Mouse (Mus musculus) forebrain, postnatal 0 days (tissue): ENCODE measurements around the gene Ada. TPM values are rescaled to one million over a fixed set of nuclear protein-coding genes. Genes with fewer than 3 reads are reported as not detected.
"Not testable (repeated sequence)": the region's sequence is repeated elsewhere in the genome, so short reads cannot be mapped to it uniquely, and the experiment has no call there.

Source experiments
- ATAC-seq: fragments of 200-750 bp; cut with Nextera tagmentation; 2 replicates; pipeline ENCODE4 v1.8.0; 2017; ENCODE audit warnings: mild to moderate bottlenecking, moderate library complexity
- DNase-seq: peaks from one replicate; pipeline ENCODE4 v3.0.0-alpha.2; 2015
- H3K27ac ChIP-seq: fragments of 300-500 bp; sonication (generic); 2 replicates; pipeline ENCODE4 v1.5.1; 2014; ENCODE audit warnings: low read depth, mild to moderate bottlenecking, antibody characterized with exemption, low read length, moderate library complexity, mixed read lengths
- H3K27me3 ChIP-seq: fragments of 300-500 bp; sonication (generic); 2 replicates; pipeline ENCODE4 v1.6.1; 2014; ENCODE audit warnings: mild to moderate bottlenecking, low read length, mixed read lengths; ENCODE audit not compliant: insufficient read depth
- H3K36me3 ChIP-seq: fragments of 300-500 bp; sonication (generic); 2 replicates; pipeline ENCODE4 v1.6.1; 2014; ENCODE audit warnings: mild to moderate bottlenecking, moderate library complexity; ENCODE audit not compliant: insufficient read depth
- H3K4me1 ChIP-seq: fragments of 300-500 bp; sonication (generic); 2 replicates; pipeline ENCODE4 v1.6.1; 2014; ENCODE audit warnings: antibody characterized with exemption; ENCODE audit not compliant: insufficient read depth
- H3K4me2 ChIP-seq: fragments of 300-500 bp; sonication (generic); 2 replicates; pipeline ENCODE4 v1.6.1; 2014; ENCODE audit warnings: low read depth, mild to moderate bottlenecking, moderate library complexity
- H3K4me3 ChIP-seq: fragments of 300-500 bp; sonication (generic); 2 replicates; pipeline ENCODE4 v1.5.1; 2014; ENCODE audit warnings: low read depth, low read length, mixed read lengths
- H3K9ac ChIP-seq: fragments of 300-500 bp; sonication (generic); 2 replicates; pipeline ENCODE4 v1.6.1; 2014; ENCODE audit warnings: mild to moderate bottlenecking
- H3K9me3 ChIP-seq: fragments of 300-500 bp; sonication (generic); 2 replicates; pipeline ENCODE4 v1.6.1; 2016; ENCODE audit warnings: low read length
- CTCF ChIP-seq: sonication (generic); IDR thresholded peaks from 2 replicates; pipeline ENCODE4 v1.5.1; 2016; ENCODE audit warnings: antibody characterized with exemption, control low read depth, low read depth
- whole genome bisulfite sequencing: fragments of 180-500 bp; shearing (Covaris S2); extraction: QIAGEN DNeasy Blood & Tissue Kit; methylation state at CpG from one replicate; pipeline ENCODE4 v1.1.7; 2014; 5-methylcytosine and 5-hydroxymethylcytosine counted together
- polyA plus RNA-seq: library from polyadenylated mRNA; unstranded; fragments of >200 nt; fragmentation: Nextera tagmentation; extraction: Ambion mirVana; gene quantifications from 2 replicates; pipeline ENCODE4 v1.2.1, GENCODE M21; 2015
- total RNA-seq: library from RNA; depleted of rRNA; stranded (reverse); fragments of >200 nt; gene quantifications from 2 replicates; pipeline ENCODE4 v1.2.3, GENCODE M21; 2014

Gene Ada
- total and polyA plus RNA-seq, 2 experiments from 2014 or later, result 4.3 to 5.4 TPM

- Histone ChIP-seq H3K4me2 (no peak overlapping the region), H3K9ac (no peak overlapping the region), H3K27me3 (no peaks in the 10 kb centered on the region), H3K36me3 (no peaks in the 10 kb centered on the region), H3K4me3 (no peak overlapping the region), H3K9me3 (no peaks in the 10 kb centered on the region), H3K4me1 (no peaks in the 10 kb centered on the region), H3K27ac (no peak overlapping the region)
- TF ChIP-seq CTCF, result no peak
- 68% methylated on average over 8 of the region's 8 CpGs for WGBS
- ATAC-seq, result no peak
- DNase-seq, result no peak
Measured at GRCm38 (mm10) chr2:163690409-163691304, 59.4 kb downstream of the Ada start.

GRCm38 (mm10) chr2:163689771-163690170, 60.3 kb downstream of the Ada start:
- ATAC-seq (no peak), DNase-seq (no peak)
- no peaks in the 10 kb centered on the region for H3K36me3 ChIP-seq
- H3K27me3 ChIP-seq, result no peaks in the 10 kb centered on the region
- no peak overlapping the region for H3K4me3 ChIP-seq
- no peaks in the 10 kb centered on the region for H3K9me3 ChIP-seq
- no peak overlapping the region for H3K4me2 ChIP-seq
- no peak overlapping the region for H3K27ac ChIP-seq
- TF ChIP-seq CTCF, result no peak
- no peak overlapping the region for H3K9ac ChIP-seq
- 86% methylated on average over 3 of the region's 3 CpGs for WGBS
- H3K4me1 ChIP-seq, result no peaks in the 10 kb centered on the region

- H3K4me3 ChIP-seq, H3K27me3 ChIP-seq, H3K4me1 ChIP-seq, H3K9ac ChIP-seq, DNase-seq, ATAC-seq, H3K36me3 ChIP-seq, H3K27ac ChIP-seq, H3K9me3 ChIP-seq, H3K4me2 ChIP-seq: not testable (repeated sequence)
- WGBS, result 97% methylated on average over 1 of the region's 1 CpGs
Measured at GRCm38 (mm10) chr2:163688377-163688776, 61.7 kb downstream of the Ada start.

- WGBS, result 72% methylated on average over 3 of the region's 3 CpGs
- TF ChIP-seq CTCF, result no peak
- Histone ChIP-seq H3K4me2 (no peak overlapping the region), H3K9me3 (no peaks in the 10 kb centered on the region), H3K4me3 (no peak overlapping the region), H3K9ac (no peak overlapping the region), H3K27me3 (no peaks in the 10 kb centered on the region), H3K4me1 (no peaks in the 10 kb centered on the region), H3K27ac (no peak overlapping the region), H3K36me3 (no peaks in the 10 kb centered on the region)
- DNase-seq, result no peak
- ATAC-seq, result no peak
Measured at GRCm38 (mm10) chr2:163686886-163687285, 63.2 kb downstream of the Ada start.

- H3K4me1 ChIP-seq, result no peaks in the 10 kb centered on the region
- H3K4me2 ChIP-seq, result no peak overlapping the region
- ATAC-seq (peak; percentile 53), DNase-seq (no peak)
- peak overlapping the region; percentile 80 for H3K27ac ChIP-seq
- no peaks in the 10 kb centered on the region for H3K9me3 ChIP-seq
- WGBS, result 79% methylated on average over 5 of the region's 5 CpGs
- no peak overlapping the region for H3K9ac ChIP-seq
- H3K4me3 ChIP-seq, result no peak overlapping the region
- no peaks in the 10 kb centered on the region for H3K36me3 ChIP-seq
- no peaks in the 10 kb centered on the region for H3K27me3 ChIP-seq
- TF ChIP-seq CTCF, result no peak
Measured at GRCm38 (mm10) chr2:163686233-163686632, 63.8 kb downstream of the Ada start.

GRCm38 (mm10) chr2:163685761-163686200, 64.3 kb downstream of the Ada start:
- no peak overlapping the region for H3K4me2 ChIP-seq
- H3K9ac ChIP-seq, result no peak overlapping the region
- TF ChIP-seq CTCF, result no peak
- no peaks in the 10 kb centered on the region for H3K36me3 ChIP-seq
- H3K4me1 ChIP-seq, result no peaks in the 10 kb centered on the region
- H3K27me3 ChIP-seq, result no peaks in the 10 kb centered on the region
- H3K4me3 ChIP-seq, result no peak overlapping the region
- peak overlapping the region; percentile 80 for H3K27ac ChIP-seq
- peak; percentile 46 for DNase-seq
- peak; percentile 77 for ATAC-seq
- 55% methylated on average over 6 of the region's 6 CpGs for WGBS
- H3K9me3 ChIP-seq, result no peaks in the 10 kb centered on the region

- ATAC-seq (no peak), DNase-seq (no peak)
- Histone ChIP-seq H3K27me3 (no peaks in the 10 kb centered on the region), H3K4me3 (no peak overlapping the region), H3K27ac (peak overlapping the region; percentile 80), H3K4me2 (no peak overlapping the region), H3K9me3 (no peaks in the 10 kb centered on the region), H3K4me1 (no peaks in the 10 kb centered on the region), H3K9ac (no peak overlapping the region), H3K36me3 (no peaks in the 10 kb centered on the region)
- WGBS, result 50% methylated on average over 4 of the region's 4 CpGs
- TF ChIP-seq CTCF, result no peak
Measured at GRCm38 (mm10) chr2:163685287-163685686, 64.8 kb downstream of the Ada start.
